Mouse (Mus musculus): ENCODE data around the gene Ctnnd2.

Ctnnd2 gene

GRCm38 (mm10) chr15:30647679-30648311, 475.4 kb downstream of the Ctnnd2 start:
- 32% methylated on average over 7 of the region's 7 CpGs for WGBS

DNA sequence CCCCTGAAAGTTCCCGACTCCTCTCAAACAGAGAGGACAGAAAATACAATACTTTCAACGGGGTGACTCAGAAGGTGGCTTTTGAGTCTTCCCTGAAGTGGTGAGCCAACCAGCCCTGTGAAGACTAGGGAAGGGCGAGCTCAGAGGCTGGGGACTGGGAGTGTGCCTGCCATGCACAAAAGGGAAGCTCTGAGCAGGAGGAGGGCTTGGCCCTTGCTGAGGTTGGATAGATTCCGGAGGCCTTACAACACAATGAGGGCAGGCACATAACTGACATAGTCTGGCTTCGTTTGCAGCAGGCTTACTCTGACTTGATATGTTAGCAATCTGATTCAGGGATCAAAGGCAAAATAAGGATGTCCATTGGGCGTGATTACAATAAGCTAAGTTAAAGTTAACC, 477.6 kb downstream of the Ctnnd2 start:
- WGBS: 52% methylated on average over 6 of the region's 6 CpGs

DNA sequence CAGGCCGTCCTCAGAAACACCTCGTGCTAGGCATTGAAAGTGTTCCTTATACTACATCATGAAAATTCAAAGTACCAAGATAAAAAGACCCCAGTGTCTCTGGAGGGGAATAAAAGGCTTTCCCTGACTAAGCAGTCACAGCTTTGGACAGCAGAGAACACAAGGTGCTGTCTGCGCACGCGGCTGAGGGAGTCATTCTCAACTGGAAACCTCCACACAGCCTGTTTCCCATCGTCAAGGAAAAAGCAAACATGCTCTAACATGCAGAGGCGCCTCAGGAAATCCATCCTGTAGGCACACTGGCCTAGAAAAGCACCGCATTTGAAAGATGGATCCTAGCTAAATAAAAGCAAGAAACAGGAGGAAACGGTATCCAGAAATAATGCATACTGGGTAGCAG, 483.0 kb downstream of the Ctnnd2 start:
- 47% methylated on average over 9 of the region's 9 CpGs for WGBS

DNA sequence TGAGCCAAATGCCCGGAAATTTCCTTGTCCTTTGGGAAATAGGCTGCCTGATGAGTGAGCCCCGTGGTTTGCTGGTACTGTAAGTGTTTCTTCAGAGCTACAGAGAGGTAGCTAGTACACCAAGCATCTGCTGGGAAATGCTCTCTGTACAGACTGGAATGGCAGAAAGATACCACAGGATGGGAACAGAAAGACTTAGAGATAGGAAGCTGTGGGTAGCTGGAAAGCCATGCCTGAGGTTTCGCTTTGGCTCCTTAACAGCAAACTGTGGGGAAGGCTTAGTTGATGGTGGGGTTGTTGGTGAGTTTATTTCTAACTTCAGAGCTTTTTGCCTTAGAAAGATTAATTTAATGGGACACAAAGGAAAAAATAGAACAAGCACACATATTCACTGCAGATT, 485.2 kb downstream of the Ctnnd2 start:
- 83% methylated on average over 3 of the region's 3 CpGs for whole genome bisulfite sequencing

GRCm38 (mm10) chr15:30660539-30661149, 488.3 kb downstream of the Ctnnd2 start:
- WGBS: 83% methylated on average over 8 of the region's 8 CpGs

GRCm38 (mm10) chr15:30661689-30662422, 489.5 kb downstream of the Ctnnd2 start:
- whole genome bisulfite sequencing: 48% methylated on average over 6 of the region's 6 CpGs

GRCm38 (mm10) chr15:30667819-30668587, 495.6 kb downstream of the Ctnnd2 start:
- WGBS: 51% methylated on average over 7 of the region's 7 CpGs

- 36% methylated on average over 4 of the region's 4 CpGs for WGBS
Observed at GRCm38 (mm10) chr15:30681939-30682338, 509.5 kb downstream of the Ctnnd2 start.

DNA sequence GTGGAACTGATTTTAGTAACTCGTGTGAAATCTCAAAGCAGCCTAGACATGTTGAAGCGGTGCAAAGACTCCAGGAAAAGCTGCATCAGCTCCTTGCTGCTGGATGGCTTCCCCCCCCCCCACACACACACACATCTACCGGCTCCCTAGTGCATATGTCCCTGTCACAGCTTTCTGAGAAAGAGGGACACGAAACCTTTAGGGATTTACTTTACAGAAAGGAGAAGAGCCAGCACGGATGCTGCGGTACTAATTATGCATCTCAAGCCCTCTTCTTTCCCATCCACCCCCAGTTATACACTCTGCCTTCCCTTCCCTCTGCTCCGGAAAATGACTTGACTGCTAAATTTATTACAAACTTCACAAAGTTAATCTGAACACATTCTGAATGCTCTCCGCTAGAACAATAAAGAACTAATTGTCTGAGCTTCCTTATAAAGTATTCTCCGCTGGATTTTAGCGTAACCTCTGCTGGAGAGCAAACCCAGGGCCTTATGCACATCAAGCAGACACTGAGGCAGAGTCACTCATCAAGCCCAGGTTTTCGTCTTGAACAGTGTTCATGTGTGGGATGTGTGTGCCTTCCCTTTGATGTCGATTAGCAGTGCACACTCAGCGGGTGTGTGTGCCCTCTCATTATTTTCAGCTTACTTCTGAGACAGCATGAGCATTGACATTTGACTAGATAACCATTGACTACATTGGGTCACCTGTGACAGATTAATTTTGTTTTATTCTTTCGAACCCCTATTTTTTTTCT, 510.1 kb downstream of the Ctnnd2 start:
- 43% methylated on average over 14 of the region's 14 CpGs for WGBS

DNA sequence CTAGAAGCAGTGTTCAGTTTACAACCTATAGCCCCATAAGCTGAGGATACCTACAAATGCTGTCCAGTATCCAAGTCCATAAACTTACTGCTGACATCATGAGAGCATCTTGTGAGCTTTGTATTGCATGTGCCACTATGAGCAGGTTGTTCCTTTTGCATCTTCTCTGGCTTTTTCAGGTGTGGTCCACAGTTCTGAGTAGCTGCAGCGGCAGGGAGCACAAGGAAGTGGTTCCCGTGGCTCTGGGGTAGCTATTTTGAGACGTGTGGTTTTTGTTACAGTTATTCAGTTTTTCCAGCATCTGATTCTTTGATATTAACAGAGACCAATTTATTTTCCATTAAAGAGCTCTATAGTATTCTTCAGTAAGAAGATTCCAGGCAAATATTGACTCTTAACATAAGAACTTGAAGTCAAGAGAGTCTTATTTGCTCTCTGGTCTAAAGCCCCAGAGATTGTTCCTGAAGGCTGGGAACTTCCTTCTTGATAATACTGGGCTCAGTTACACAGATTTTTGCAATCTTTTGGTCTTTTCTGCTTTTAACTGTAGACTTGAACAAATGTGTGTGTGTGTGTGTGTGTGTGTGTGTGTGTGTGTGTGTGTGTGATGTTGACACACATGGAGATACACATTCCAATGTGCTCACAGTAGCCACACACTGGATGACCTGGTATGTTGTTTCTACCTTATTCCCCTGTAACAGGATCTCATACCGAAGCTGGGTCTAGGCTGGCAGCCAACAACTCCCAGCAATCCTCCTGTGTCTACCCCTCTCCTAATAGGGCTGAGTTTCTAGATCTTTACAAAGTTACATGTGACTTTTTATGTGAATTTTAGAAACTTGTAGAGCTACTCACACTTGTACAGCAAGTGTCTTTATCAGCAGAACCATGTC, 514.1 kb downstream of the Ctnnd2 start:
- WGBS: 45% methylated on average over 4 of the region's 4 CpGs

- 58% methylated on average over 6 of the region's 6 CpGs for WGBS
Observed at GRCm38 (mm10) chr15:30693754-30694205, 521.4 kb downstream of the Ctnnd2 start.

GRCm38 (mm10) chr15:30694286-30694685, 521.9 kb downstream of the Ctnnd2 start:
- 80% methylated on average over 1 of the region's 1 CpGs for WGBS

GRCm38 (mm10) chr15:30695859-30696258, 523.5 kb downstream of the Ctnnd2 start:
- 95% methylated on average over 6 of the region's 6 CpGs for WGBS

GRCm38 (mm10) chr15:30697356-30697755, 525.0 kb downstream of the Ctnnd2 start:
- WGBS: 64% methylated on average over 5 of the region's 5 CpGs

DNA sequence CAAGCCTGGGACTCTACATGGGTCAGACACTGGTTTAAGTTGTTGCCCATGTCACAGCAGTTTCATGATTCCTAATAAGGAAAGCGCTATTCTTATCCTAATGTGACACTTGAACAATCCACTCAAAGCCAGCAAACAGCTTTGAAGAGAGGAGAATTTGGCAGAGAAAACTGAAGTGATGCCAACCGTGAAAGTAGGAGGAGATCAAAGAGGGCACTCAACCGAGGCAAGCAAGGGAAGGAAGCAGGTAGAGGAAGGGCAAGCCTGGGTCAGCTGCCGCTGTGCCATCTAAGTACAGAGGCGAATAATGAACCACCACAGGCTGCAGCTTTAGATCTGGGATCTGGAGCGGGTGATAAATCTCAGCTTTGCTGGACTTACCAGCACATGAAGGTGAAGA, 528.4 kb downstream of the Ctnnd2 start:
- WGBS: 54% methylated on average over 6 of the region's 6 CpGs

DNA sequence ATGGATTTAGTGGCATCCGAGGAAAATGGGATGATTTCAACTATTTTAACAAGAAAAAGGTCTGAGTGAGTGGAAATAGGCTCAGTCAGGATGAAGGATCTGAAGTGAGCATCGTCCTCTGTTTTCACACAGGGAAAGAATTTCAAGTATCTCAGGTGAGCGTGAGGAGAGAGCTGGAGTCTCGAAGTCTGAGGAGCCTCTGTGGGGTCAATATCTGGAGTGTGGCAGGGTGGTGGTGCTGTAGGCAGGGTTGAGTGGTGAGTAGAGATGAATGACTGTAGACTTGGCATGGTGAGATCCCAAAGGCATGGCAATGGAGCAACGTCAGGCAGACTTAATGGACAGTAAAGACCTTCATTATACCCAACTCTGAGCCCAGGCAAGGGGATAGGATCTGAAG, 529.2 kb downstream of the Ctnnd2 start:
- WGBS: 79% methylated on average over 5 of the region's 5 CpGs

GRCm38 (mm10) chr15:30709026-30709753, 536.8 kb downstream of the Ctnnd2 start:
- WGBS: 58% methylated on average over 10 of the region's 10 CpGs

GRCm38 (mm10) chr15:30709754-30710105, 537.3 kb downstream of the Ctnnd2 start:
- WGBS: 81% methylated on average over 2 of the region's 2 CpGs

DNA sequence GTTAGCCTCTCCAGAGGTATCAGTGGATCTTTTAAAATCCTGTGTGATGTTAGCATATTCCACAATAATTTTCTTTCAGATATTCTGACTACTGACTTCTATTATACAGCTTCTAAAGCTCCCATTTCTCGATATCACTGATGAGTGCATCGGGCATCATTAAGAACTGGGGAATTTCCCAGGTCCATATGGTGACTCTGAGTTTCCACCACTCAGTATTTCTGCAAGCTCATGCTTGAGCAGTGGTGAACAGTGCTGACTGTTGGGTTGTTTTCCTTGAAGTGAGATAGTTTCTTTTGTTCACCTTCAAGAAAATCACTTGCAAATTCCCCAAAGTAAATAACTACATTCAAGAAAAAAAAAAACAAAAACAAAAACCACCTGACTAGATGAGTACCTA, 542.4 kb downstream of the Ctnnd2 start:
- WGBS: 87% methylated on average over 2 of the region's 2 CpGs

GRCm38 (mm10) chr15:30718811-30719210, 546.4 kb downstream of the Ctnnd2 start:
- WGBS: 36% methylated on average over 3 of the region's 3 CpGs

Measured in cerebral cortex, adult 2 months (tissue).